Comparison of ENCODE assay signal across 7 mouse cellular contexts in genomic region chr11:95145851-95146403, GRCm38 (mm10). TPM values are rescaled to one million over a fixed set of nuclear protein-coding genes. Genes with fewer than 3 reads are reported as not detected.
A peak's percentile ranks its signal among the peaks of the same experiment; 100 is the strongest.
DNase-seq lines count a peak whose midpoint lies in the region; ATAC-seq and TF ChIP-seq lines count a peak whose summit lies in the region.

Gene Dlx4 (minus strand): TSS chr11:95146263.

- H3K79me3 ChIP-seq in C2C12 (ENCODE audit: low read depth) = no peaks in the 10 kb centered on the region

- WGBS in heart, embryonic 14.5 days = under 1% methylated on average over 48 of the region's 48 CpGs
- WGBS in midbrain, postnatal 0 days = under 1% methylated on average over 48 of the region's 48 CpGs

- no peak within 1 kb of the TSS for H3K4me3 ChIP-seq in C2C12 (ENCODE audit: insufficient read depth, poor library complexity, severe bottlenecking)
- H3K4me3 ChIP-seq in heart, embryonic 14.5 days (ENCODE audit: control insufficient read depth in 1 of 2, insufficient read depth in 1 of 2, low read depth in 1 of 2, low read length in 2 of 2) = peak within 1 kb of the TSS; percentile 36 to 47
- H3K4me3 ChIP-seq in midbrain, postnatal 0 days (ENCODE audit: low read depth, low read length) = peak within 1 kb of the TSS; percentile 28

- no peaks in the 10 kb centered on the region for H3K79me2 ChIP-seq in C2C12 (ENCODE audit: control insufficient read depth, insufficient read depth)

- TF ChIP-seq CTCF in C2C12 (IDR thresholded peaks at IDR 0.05; ENCODE audit: control insufficient read depth, insufficient read depth, insufficient read length) = no peak
- TF ChIP-seq CTCF in midbrain, postnatal 0 days (IDR thresholded peaks at IDR 0.05) = no peak

- DNase-seq in 3134 (ENCODE audit: extremely low read depth, insufficient read length, low spot score) (peak; percentile 83), liver (peak; percentile 53)
- DNase-seq in midbrain, postnatal 0 days (ENCODE audit: low spot score) = no peak

- peak within 1 kb of the TSS; percentile 56 for H3ac ChIP-seq in C2C12 (ENCODE audit: control insufficient read depth, insufficient read length, low read depth)

- H3K27me3 ChIP-seq in C2C12 (ENCODE audit: control insufficient read depth, insufficient read depth, insufficient read length) = peaks cover 3% of the 10 kb centered on the region
- H3K27me3 ChIP-seq in heart, embryonic 14.5 days (ENCODE audit: control insufficient read depth, insufficient read depth, low read length) = peaks cover 95% of the 10 kb centered on the region
- peaks cover 85% of the 10 kb centered on the region for H3K27me3 ChIP-seq in midbrain, postnatal 0 days (ENCODE audit: insufficient read depth, low read length)

- no peaks in the 10 kb centered on the region for H3K36me3 ChIP-seq in C2C12 (ENCODE audit: control insufficient read depth, insufficient read depth)
- no peaks in the 10 kb centered on the region for H3K36me3 ChIP-seq in heart, embryonic 14.5 days (ENCODE audit: control insufficient read depth, insufficient read depth, low read length)
- no peaks in the 10 kb centered on the region for H3K36me3 ChIP-seq in midbrain, postnatal 0 days (ENCODE audit: insufficient read depth, low read length)

- H3K27ac ChIP-seq in heart, embryonic 14.5 days (replicated peaks in 1 of 2; ENCODE audit: control insufficient read depth in 1 of 2, insufficient read depth in 1 of 2, low read depth in 2 of 2, low read length in 2 of 2) = no peak within 1 kb of the TSS
- no peak within 1 kb of the TSS for H3K27ac ChIP-seq in midbrain, postnatal 0 days (ENCODE audit: low read depth, low read length)

- no peaks in the 10 kb centered on the region for H3K9me3 ChIP-seq in heart, embryonic 14.5 days (ENCODE audit: control insufficient read depth, low read length)
- H3K9me3 ChIP-seq in midbrain, postnatal 0 days (ENCODE audit: low read length) = no peaks in the 10 kb centered on the region

- peak; percentile 71 for ATAC-seq in common myeloid progenitor, adult 5-6 weeks (replicated peaks; ENCODE audit: low read depth, poor library complexity, severe bottlenecking)
- ATAC-seq in heart, embryonic 14.5 days (ENCODE audit: insufficient number of reproducible peaks, insufficient read depth, low FRiP score, low read depth) = no peak
- ATAC-seq in midbrain, postnatal 0 days (ENCODE audit: low FRiP score) = no peak
- ATAC-seq in erythroid progenitor cell, adult 5-6 weeks (replicated peaks; ENCODE audit: low FRiP score, poor library complexity, severe bottlenecking) = no peak

- peak within 1 kb of the TSS; percentile 90 for H3K4me2 ChIP-seq in heart, embryonic 14.5 days (ENCODE audit: low read length)
- H3K4me2 ChIP-seq in midbrain, postnatal 0 days (ENCODE audit: low read depth, low read length, poor library complexity, severe bottlenecking) = peak within 1 kb of the TSS; percentile 48

- H3K4me1 ChIP-seq in heart, embryonic 14.5 days (ENCODE audit: control insufficient read depth in 2 of 2, insufficient read depth in 2 of 2, low read length in 2 of 2) = peaks cover 6 to 28% of the 10 kb centered on the region in 2 experiments; a peak in 3 of 4 replicates
- peaks cover 11% of the 10 kb centered on the region; the same call in 1 of the 2 replicates for H3K4me1 ChIP-seq in midbrain, postnatal 0 days (ENCODE audit: insufficient read depth, low read length)

- H3K9ac ChIP-seq in heart, embryonic 14.5 days (ENCODE audit: low read length) = peak within 1 kb of the TSS; percentile 59
- H3K9ac ChIP-seq in midbrain, postnatal 0 days (replicated peaks; ENCODE audit: low read length, poor library complexity, severe bottlenecking) = no peak within 1 kb of the TSS

TF ChIP-seq in C2C12, 6 proteins besides CTCF, POLR2A, EP300 and RAD21:
- TF ChIP-seq FOSL1 (IDR thresholded peaks at IDR 0.05; ENCODE audit: insufficient read depth, low read length, poor library complexity, severe bottlenecking) = no peak
- TF ChIP-seq MYOD1 (IDR thresholded peaks at IDR 0.05; ENCODE audit: control insufficient read depth, insufficient read length, low read depth) = no peak
- TF ChIP-seq CEBPB (IDR thresholded peaks at IDR 0.05; ENCODE audit: low read depth) = peak; percentile 88
- TF ChIP-seq MYOG (IDR thresholded peaks at IDR 0.05; ENCODE audit: control insufficient read depth, extremely low read depth, insufficient read length) = no peak
- TF ChIP-seq USF1 (IDR thresholded peaks at IDR 0.05; ENCODE audit: low read depth) = no peak
- TF ChIP-seq MAX (IDR thresholded peaks at IDR 0.05) = peak; percentile 39
TF ChIP-seq in C2C12: peak in this region for 2.

RNA-seq across cellular contexts. Expression of gene Dlx4, which starts in this region (rescaled TPM):
- polyA plus RNA-seq in C2C12 (2012; fragmentation: generic; extraction: Trizol) = 0.37 TPM
- total RNA-seq in common myeloid progenitor, adult 5-6 weeks (2017) = not detected in 2 replicates
- not detected in 2 replicates for polyA plus RNA-seq in heart, embryonic 14.5 days (2014; fragmentation: Nextera tagmentation; extraction: Ambion mirVana)
- 0.60 TPM in 1 of 2 replicates, not detected in the other for total RNA-seq in midbrain, postnatal 0 days (2014; rRNA removed)
- polyA plus RNA-seq in midbrain, postnatal 0 days (2015; fragmentation: Nextera tagmentation; extraction: Ambion mirVana) = 0.47 and 0.51 TPM in 2 replicates
- total RNA-seq in erythroid progenitor cell, adult 5-6 weeks (2015; ENCODE audit: low replicate concordance) = not detected in 2 replicates
- not detected in 2 replicates for total RNA-seq in erythroid progenitor cell, adult 5-6 weeks (2017; ENCODE audit: low replicate concordance)

Comparison
In these comparisons a context has a peak if more than half of its experiments do, and no peak if none do; other contexts are left out.
1. Peak in ATAC-seq in common myeloid progenitor, adult 5-6 weeks; RNA of the gene not detected or under 1 TPM.